Mouse (Mus musculus): ENCODE data around the gene Dapp1. TPM values are rescaled to one million over a fixed set of nuclear protein-coding genes. Genes with fewer than 3 reads are reported as not detected.

Dapp1 gene
- total and polyA plus RNA-seq, 3 experiments: 53.5 to 63.6 (median 62.8) TPM

DNA sequence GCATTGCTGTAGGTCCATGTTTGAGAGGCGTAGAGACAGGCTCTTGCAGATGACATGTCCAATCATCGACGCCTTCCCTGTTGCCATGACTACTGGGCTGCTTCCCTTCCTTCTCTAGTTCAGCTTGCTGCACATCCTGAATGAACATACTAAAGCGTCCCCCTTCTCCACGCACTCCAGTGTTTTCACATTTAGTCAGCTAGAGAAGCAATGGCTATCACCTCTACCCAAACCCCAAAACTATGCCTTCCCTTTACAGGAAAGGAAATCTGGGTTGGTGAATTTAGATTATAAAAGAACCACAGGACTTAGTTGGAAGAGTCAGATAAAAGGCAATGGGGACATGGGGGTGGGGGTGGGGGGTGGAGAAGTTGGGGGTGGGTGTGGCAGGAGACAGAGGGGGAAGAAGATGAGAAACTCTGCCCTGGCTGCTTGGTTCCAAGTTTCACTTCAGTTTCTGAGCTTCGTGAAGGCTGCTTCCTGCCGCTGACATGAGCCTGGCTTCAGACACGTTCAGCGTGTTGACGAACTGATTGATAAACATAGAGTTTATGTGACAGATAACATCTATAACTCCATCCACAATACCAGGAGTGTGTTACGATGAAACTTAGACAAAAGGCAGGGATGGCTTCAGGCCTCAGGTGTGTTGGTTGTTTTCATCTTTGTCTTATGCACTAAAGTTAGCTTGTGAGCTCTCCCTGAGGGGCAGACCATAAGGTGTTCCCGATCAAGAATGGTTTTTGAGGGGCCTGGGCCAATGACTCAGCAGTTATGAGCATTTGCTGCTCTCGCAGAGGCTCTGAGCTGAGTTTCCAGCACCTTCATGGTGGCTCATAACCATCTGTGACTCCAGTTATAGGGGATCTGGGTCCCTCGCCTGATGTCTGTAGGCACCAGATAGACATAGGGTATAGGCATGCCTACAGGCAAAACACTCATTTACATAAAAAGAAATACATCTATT is 28.1 kb downstream of the Dapp1 start:
- H3K79me2 ChIP-seq (replicated peaks; ENCODE audit: control insufficient read depth, extremely low read depth, insufficient read depth, poor library complexity, severe bottlenecking): peaks cover 4% of the 10 kb centered on the region; the same call in 1 of the 2 replicates
- DNase-seq (ENCODE audit: extremely low read depth): peak; percentile 96
- H3K4me3 ChIP-seq (replicated peaks in 1 of 3; ENCODE audit: low read depth in 2 of 3, low read length in 2 of 3, poor library complexity in 1 of 3): peak overlapping the region in 2 of 3 experiments; percentile 8 to 23
- TF ChIP-seq POLR2A (IDR thresholded peaks at IDR 0.05; ENCODE audit: low read depth, low read length): peak; percentile 84
- TF ChIP-seq MAX (IDR thresholded peaks at IDR 0.05; ENCODE audit: low read length): no peak
- TF ChIP-seq TBP (conservative IDR thresholded peaks at IDR 0.05; ENCODE audit: low read depth, low read length): peak; percentile 94
- no peak for TF ChIP-seq ETS1 (conservative IDR thresholded peaks at IDR 0.05; ENCODE audit: low read depth, low read length)
- no peak for TF ChIP-seq ELF1 (IDR thresholded peaks at IDR 0.05; ENCODE audit: low read depth, low read length)
- TF ChIP-seq ZC3H11A (IDR thresholded peaks at IDR 0.05; ENCODE audit: low read depth, low read length): no peak
- TF ChIP-seq UBTF (IDR thresholded peaks at IDR 0.05; ENCODE audit: low read depth, low read length): 0 out of 2 replicates have a peak, but pooled peaks have one; percentile 53
- TF ChIP-seq RAD21 (IDR thresholded peaks at IDR 0.05; ENCODE audit: low read depth, low read length): no peak
- 0 out of 2 replicates have a peak, but pooled peaks have one; percentile 31 for TF ChIP-seq USF2 (conservative IDR thresholded peaks at IDR 0.05; ENCODE audit: low read depth, low read length)
- H3K9me3 ChIP-seq (replicated peaks; ENCODE audit: low read length): no peaks in the 10 kb centered on the region
- peak overlapping the region; percentile 52 for H3K9ac ChIP-seq (ENCODE audit: insufficient read depth, low read depth)
- H3K4me2 ChIP-seq (ENCODE audit: insufficient read depth, low read depth, poor library complexity, severe bottlenecking): peak overlapping the region; percentile 44
- H3K4me1 ChIP-seq (ENCODE audit: control insufficient read depth in 1 of 2, insufficient read depth in 2 of 2): peaks cover 41 to 94% of the 10 kb centered on the region in 2 experiments
- peaks cover 16 to 25% of the 10 kb centered on the region in 2 experiments for H3K36me3 ChIP-seq (replicated peaks in 1 of 2; ENCODE audit: control insufficient read depth in 1 of 2, insufficient read depth in 1 of 2, low read length in 1 of 2)
- dilution Hi-C loops (cut with MboI; ENCODE audit: extremely low pct_ligation_motif_present, extremely low pct_unique_long_range_greater_than_20kb, low sequenced_read_pairs) (no loop called here), in situ Hi-C loops (cut with MboI; ENCODE audit: low pct_ligation_motif_present, low pct_unique_long_range_greater_than_20kb, low sequenced_read_pairs) (loop anchor here (25.0 kb wide), 1 partner anchor 484 kb away; the partner anchor contains the start of gene Adh5)
- no peaks in the 10 kb centered on the region for H3K27me3 ChIP-seq (replicated peaks)
- H3K27ac ChIP-seq (ENCODE audit: insufficient read depth, low read depth): peak overlapping the region; percentile 97

DNA sequence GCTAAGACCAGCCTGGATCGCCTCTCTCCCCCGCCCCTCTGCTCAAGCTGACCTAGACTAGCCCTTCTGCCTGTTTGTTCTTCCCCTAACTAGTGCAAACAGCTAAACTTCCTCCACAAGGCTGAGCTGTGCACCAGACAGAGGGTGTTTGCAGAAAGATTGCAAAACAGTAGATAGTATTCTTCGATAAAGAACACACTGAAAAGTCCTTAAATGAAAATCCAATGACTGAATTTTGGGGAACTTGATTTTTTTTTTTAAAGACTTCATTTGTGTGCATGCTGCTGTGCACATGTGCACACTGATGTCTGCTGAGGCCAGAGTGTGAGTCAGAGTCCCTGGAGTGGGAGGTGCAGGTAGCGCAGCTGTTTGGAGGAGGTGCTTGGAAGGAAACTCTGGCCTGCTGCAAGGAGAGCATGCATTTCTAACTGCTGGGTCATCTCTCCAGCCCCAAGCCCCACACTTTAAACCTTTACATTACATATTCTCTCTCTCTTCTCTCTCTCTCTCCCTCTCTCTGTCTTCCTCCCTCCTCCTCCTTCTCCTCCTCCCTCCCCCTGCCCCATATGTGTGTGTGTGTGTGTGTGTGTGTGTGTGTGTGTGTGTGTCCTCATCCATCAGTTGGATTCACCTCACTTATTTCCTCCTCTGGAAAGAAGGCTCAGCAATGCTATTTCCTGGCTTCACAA is 29.0 kb downstream of the Dapp1 start:
- H3K4me1 ChIP-seq (ENCODE audit: control insufficient read depth in 1 of 2, insufficient read depth in 2 of 2): peaks cover 45 to 96% of the 10 kb centered on the region in 2 experiments
- peak; percentile 97 for DNase-seq (ENCODE audit: extremely low read depth)
- peak; percentile 60 for TF ChIP-seq POLR2A (IDR thresholded peaks at IDR 0.05; ENCODE audit: low read depth, low read length)
- no peak for TF ChIP-seq SIN3A (IDR thresholded peaks at IDR 0.05; ENCODE audit: low read length)
- no peak for TF ChIP-seq USF2 (conservative IDR thresholded peaks at IDR 0.05; ENCODE audit: low read depth, low read length)
- TF ChIP-seq RCOR1 (conservative IDR thresholded peaks at IDR 0.05; ENCODE audit: low read depth, low read length): no peak
- no peak for TF ChIP-seq HCFC1 (IDR thresholded peaks at IDR 0.05; ENCODE audit: low read depth, low read length)
- TF ChIP-seq NELFE (IDR thresholded peaks at IDR 0.05; ENCODE audit: low read depth, low read length): no peak
- no peak for TF ChIP-seq RAD21 (IDR thresholded peaks at IDR 0.05; ENCODE audit: low read depth, low read length)
- no peak for TF ChIP-seq E2F4 (IDR thresholded peaks at IDR 0.05; ENCODE audit: insufficient replicate concordance, low read depth, low read length)
- TF ChIP-seq CTCF (conservative IDR thresholded peaks at IDR 0.05 in 1 of 2, IDR thresholded peaks at IDR 0.05 in 1 of 2; ENCODE audit: low read depth in 2 of 2, low read length in 2 of 2): no peak
- peak; percentile 4; the same call in 1 of the 2 replicates for TF ChIP-seq UBTF (IDR thresholded peaks at IDR 0.05; ENCODE audit: low read depth, low read length)
- no peak for TF ChIP-seq MAZ (IDR thresholded peaks at IDR 0.05; ENCODE audit: low read depth, low read length)
- TF ChIP-seq MEF2A (IDR thresholded peaks at IDR 0.05; ENCODE audit: borderline replicate concordance, low read depth, low read length): no peak
- TF ChIP-seq CHD1 (IDR thresholded peaks at IDR 0.05; ENCODE audit: low read depth, low read length): no peak
- no peak for TF ChIP-seq JUN (IDR thresholded peaks at IDR 0.05; ENCODE audit: insufficient read depth, low read depth, low read length)
- no peak for TF ChIP-seq GABPA (IDR thresholded peaks at IDR 0.05; ENCODE audit: insufficient replicate concordance, low read depth, low read length)
- no peak for TF ChIP-seq PAX5 (IDR thresholded peaks at IDR 0.05; ENCODE audit: low read length)
- TF ChIP-seq TBP (conservative IDR thresholded peaks at IDR 0.05; ENCODE audit: low read depth, low read length): peak; percentile 53; the same call in 1 of the 2 replicates
- TF ChIP-seq IRF4 (IDR thresholded peaks at IDR 0.05; ENCODE audit: low read depth, low read length): no peak
- no peak for TF ChIP-seq KAT2A (IDR thresholded peaks at IDR 0.05; ENCODE audit: insufficient replicate concordance, low read length)
- no peak for TF ChIP-seq MAFK (IDR thresholded peaks at IDR 0.05; ENCODE audit: insufficient replicate concordance, low read length)
- peak overlapping the region; percentile 52 for H3K9ac ChIP-seq (ENCODE audit: insufficient read depth, low read depth)
- H3K9me3 ChIP-seq (replicated peaks; ENCODE audit: low read length): no peaks in the 10 kb centered on the region
- H3K79me2 ChIP-seq (replicated peaks; ENCODE audit: control insufficient read depth, extremely low read depth, insufficient read depth, poor library complexity, severe bottlenecking): peaks cover 4% of the 10 kb centered on the region; the same call in 1 of the 2 replicates
- peak overlapping the region in 1 of 3 experiments; percentile 23 for H3K4me3 ChIP-seq (replicated peaks in 1 of 3; ENCODE audit: low read depth in 2 of 3, low read length in 2 of 3, poor library complexity in 1 of 3)
- dilution Hi-C loops (cut with MboI; ENCODE audit: extremely low pct_ligation_motif_present, extremely low pct_unique_long_range_greater_than_20kb, low sequenced_read_pairs) (no loop called here), in situ Hi-C loops (cut with MboI; ENCODE audit: low pct_ligation_motif_present, low pct_unique_long_range_greater_than_20kb, low sequenced_read_pairs) (loop anchor here (25.0 kb wide), 1 partner anchor 485 kb away; the partner anchor contains the start of gene Adh5)
- peaks cover 12 to 20% of the 10 kb centered on the region in 2 experiments for H3K36me3 ChIP-seq (replicated peaks in 1 of 2; ENCODE audit: control insufficient read depth in 1 of 2, insufficient read depth in 1 of 2, low read length in 1 of 2)
- peak overlapping the region; percentile 44 for H3K4me2 ChIP-seq (ENCODE audit: insufficient read depth, low read depth, poor library complexity, severe bottlenecking)
- H3K27ac ChIP-seq (ENCODE audit: insufficient read depth, low read depth): peak overlapping the region; percentile 97
- H3K27me3 ChIP-seq (replicated peaks): no peaks in the 10 kb centered on the region

Data from CH12.LX (cell line).